Mouse (Mus musculus) hindbrain, embryonic 10.5 days (tissue): ENCODE data around the gene Ctsa. TPM values are rescaled to one million over a fixed set of nuclear protein-coding genes. Genes with fewer than 3 reads are reported as not detected.
"Not testable (repeated sequence)": the region's sequence is repeated elsewhere in the genome, so short reads cannot be mapped to it uniquely, and the experiment has no call there.

Source experiments
- DNase-seq: peaks from one replicate; pipeline ENCODE4 v3.0.0-alpha.2; 2017; ENCODE audit warnings: low spot score
- H3K27ac ChIP-seq: fragments of 300-500 bp; sonication (generic); 2 replicates; pipeline ENCODE4 v1.5.1; 2016; ENCODE audit warnings: mild to moderate bottlenecking, moderate library complexity
- H3K27me3 ChIP-seq: fragments of 300-500 bp; sonication (generic); 2 replicates; pipeline ENCODE4 v1.6.1; 2016; ENCODE audit warnings: mild to moderate bottlenecking; ENCODE audit not compliant: poor library complexity, insufficient read depth, severe bottlenecking
- H3K36me3 ChIP-seq: fragments of 300-500 bp; sonication (generic); 2 replicates; pipeline ENCODE4 v1.6.1; 2016; ENCODE audit warnings: mild to moderate bottlenecking, moderate library complexity
- H3K4me1 ChIP-seq: fragments of 300-500 bp; sonication (generic); replicated peaks from 2 replicates; pipeline ENCODE4 v1.6.1; 2016; ENCODE audit warnings: mild to moderate bottlenecking
- H3K4me3 ChIP-seq: fragments of 300-500 bp; sonication (generic); 2 replicates; pipeline ENCODE4 v1.5.1; 2016; ENCODE audit warnings: mild to moderate bottlenecking, moderate library complexity
- H3K9me3 ChIP-seq: fragments of 300-500 bp; sonication (generic); 2 replicates; pipeline ENCODE4 v1.6.1; 2016; ENCODE audit warnings: mild to moderate bottlenecking, moderate library complexity
- WGBS: fragments of 180-500 bp; shearing (Covaris S2); methylation state at CpG from one replicate; pipeline ENCODE4 v1.1.7; 2016; 5-methylcytosine and 5-hydroxymethylcytosine counted together
- polyA plus RNA-seq: library from polyadenylated mRNA; unstranded; fragments of >200 nt; fragmentation: Nextera tagmentation; extraction: Ambion mirVana; gene quantifications from 2 replicates; pipeline ENCODE4 v1.2.1, GENCODE M21; 2016

The Ctsa gene
- polyA plus RNA-seq, 1 experiment from 2014 or later, result 104 TPM

- 87% methylated on average over 3 of the region's 3 CpGs for WGBS
- H3K36me3 ChIP-seq, result peaks cover 91% of the 10 kb centered on the region
- no peak overlapping the region for H3K4me3 ChIP-seq
These were observed 39.4 kb upstream of the Ctsa start for GRCm38 (mm10) chr2:164793236-164793635.

GRCm38 (mm10) chr2:164793772-164794171 lies 38.9 kb upstream of the Ctsa start:
- no peak overlapping the region for H3K27ac ChIP-seq
- H3K9me3 ChIP-seq, result no peaks in the 10 kb centered on the region
- no peak overlapping the region; the same call in 1 of the 2 replicates for H3K4me3 ChIP-seq
- peaks cover 91% of the 10 kb centered on the region for H3K36me3 ChIP-seq
- no peaks in the 10 kb centered on the region for H3K27me3 ChIP-seq
- peaks cover 3% of the 10 kb centered on the region; the same call in 1 of the 2 replicates for H3K4me1 ChIP-seq
- 87% methylated on average over 2 of the region's 2 CpGs for WGBS
- no peak for DNase-seq

More at GRCm38 (mm10) chr2:164793236-164793635, 39.4 kb upstream of the Ctsa start:
- H3K9me3 ChIP-seq, result no peaks in the 10 kb centered on the region
- DNase-seq, result peak; percentile 63
- H3K27me3 ChIP-seq, result no peaks in the 10 kb centered on the region
- peaks cover 8% of the 10 kb centered on the region for H3K4me1 ChIP-seq
- no peak overlapping the region for H3K27ac ChIP-seq

- H3K4me3 ChIP-seq, result no peak overlapping the region
- H3K4me1 ChIP-seq, result no peaks in the 10 kb centered on the region
- peak; percentile 80 for DNase-seq
- no peaks in the 10 kb centered on the region for H3K27me3 ChIP-seq
- 43% methylated on average over 5 of the region's 5 CpGs for WGBS
- H3K36me3 ChIP-seq, result peaks cover 93% of the 10 kb centered on the region
- H3K27ac ChIP-seq, result no peak overlapping the region
- no peaks in the 10 kb centered on the region for H3K9me3 ChIP-seq
These were observed 38.4 kb upstream of the Ctsa start for GRCm38 (mm10) chr2:164794293-164794692.

- H3K36me3 ChIP-seq, result peaks cover 95% of the 10 kb centered on the region
- DNase-seq, result no peak
These were observed 36.8 kb upstream of the Ctsa start for GRCm38 (mm10) chr2:164795868-164796267.

GRCm38 (mm10) chr2:164798554-164798953 lies 34.1 kb upstream of the Ctsa start:
- H3K4me3 ChIP-seq, DNase-seq, H3K4me1 ChIP-seq, H3K9me3 ChIP-seq, H3K27me3 ChIP-seq, H3K27ac ChIP-seq: not testable (repeated sequence)
- H3K36me3 ChIP-seq, result peaks cover 89% of the 10 kb centered on the region
- WGBS, result 84% methylated on average over 6 of the region's 6 CpGs

More at GRCm38 (mm10) chr2:164795868-164796267, 36.8 kb upstream of the Ctsa start:
- Histone ChIP-seq H3K4me3 (no peak overlapping the region), H3K27ac (no peak overlapping the region), H3K4me1 (no peaks in the 10 kb centered on the region), H3K9me3 (no peaks in the 10 kb centered on the region), H3K27me3 (no peaks in the 10 kb centered on the region)
- WGBS, result 90% methylated on average over 4 of the region's 4 CpGs

- Histone ChIP-seq H3K4me1 (peaks cover 18% of the 10 kb centered on the region), H3K27me3 (no peaks in the 10 kb centered on the region), H3K36me3 (peaks cover 73% of the 10 kb centered on the region), H3K4me3 (no peak overlapping the region), H3K9me3 (no peaks in the 10 kb centered on the region), H3K27ac (no peak overlapping the region)
- no peak for DNase-seq
- WGBS, result 91% methylated on average over 13 of the region's 13 CpGs
These were observed 32.2 kb upstream of the Ctsa start for GRCm38 (mm10) chr2:164800252-164801004.

GRCm38 (mm10) chr2:164803201-164803920 lies 29.3 kb upstream of the Ctsa start:
- Histone ChIP-seq H3K36me3 (peaks cover 45% of the 10 kb centered on the region), H3K27me3 (no peaks in the 10 kb centered on the region), H3K27ac (no peak overlapping the region), H3K9me3 (no peaks in the 10 kb centered on the region), H3K4me1 (peaks cover 27% of the 10 kb centered on the region), H3K4me3 (peak overlapping the region; percentile 85)
- no peak for DNase-seq
- WGBS, result 95% methylated on average over 16 of the region's 16 CpGs

- no peaks in the 10 kb centered on the region for H3K9me3 ChIP-seq
- no peak for DNase-seq
- no peaks in the 10 kb centered on the region for H3K27me3 ChIP-seq
- H3K36me3 ChIP-seq, result peaks cover 45% of the 10 kb centered on the region
- peak overlapping the region; percentile 92 for H3K27ac ChIP-seq
- H3K4me1 ChIP-seq, result peaks cover 27% of the 10 kb centered on the region
- peak overlapping the region; percentile 85 for H3K4me3 ChIP-seq
- 72% methylated on average over 1 of the region's 1 CpGs for WGBS
These were observed 28.8 kb upstream of the Ctsa start for GRCm38 (mm10) chr2:164803921-164804313.

- no peaks in the 10 kb centered on the region for H3K9me3 ChIP-seq
- under 1% methylated on average over 47 of the region's 47 CpGs for WGBS
- H3K27me3 ChIP-seq, result no peaks in the 10 kb centered on the region
- peak within 1 kb of the TSS; percentile 92 for H3K27ac ChIP-seq
- H3K4me3 ChIP-seq, result peak within 1 kb of the TSS; percentile 85
- DNase-seq, result peak; percentile 97
- peaks cover 27% of the 10 kb centered on the region for H3K4me1 ChIP-seq
- peaks cover 45% of the 10 kb centered on the region for H3K36me3 ChIP-seq
These were observed 27.9 kb upstream of the Ctsa start, which contains the start of the genes Acot8 and Zswim3 for GRCm38 (mm10) chr2:164804533-164805331. Acot8 (minus strand) TSS chr2:164804882. Zswim3 (plus strand) TSS chr2:164805098.

- Histone ChIP-seq H3K36me3 (peaks cover 40% of the 10 kb centered on the region), H3K4me1 (peaks cover 27% of the 10 kb centered on the region), H3K4me3 (peak overlapping the region; percentile 85), H3K9me3 (no peaks in the 10 kb centered on the region), H3K27ac (peak overlapping the region; percentile 92), H3K27me3 (no peaks in the 10 kb centered on the region)
- 2% methylated on average over 21 of the region's 21 CpGs for WGBS
- no peak for DNase-seq
These were observed 27.3 kb upstream of the Ctsa start for GRCm38 (mm10) chr2:164805332-164805718.

- 84% methylated on average over 7 of the region's 7 CpGs for WGBS
- Histone ChIP-seq H3K27ac (no peak overlapping the region), H3K4me3 (peak overlapping the region; percentile 85; the same call in 1 of the 2 replicates), H3K4me1 (peaks cover 27% of the 10 kb centered on the region), H3K9me3 (no peaks in the 10 kb centered on the region), H3K36me3 (peaks cover 27% of the 10 kb centered on the region), H3K27me3 (no peaks in the 10 kb centered on the region)
- DNase-seq, result no peak
These were observed 26.1 kb upstream of the Ctsa start for GRCm38 (mm10) chr2:164806614-164807013.

GRCm38 (mm10) chr2:164813557-164813956 lies 19.1 kb upstream of the Ctsa start:
- H3K4me3 ChIP-seq, result no peak overlapping the region
- DNase-seq, result no peak
- no peak overlapping the region for H3K27ac ChIP-seq
- peaks cover 7% of the 10 kb centered on the region; the same call in 1 of the 2 replicates for H3K4me1 ChIP-seq
- no peaks in the 10 kb centered on the region for H3K27me3 ChIP-seq
- peaks cover 26% of the 10 kb centered on the region for H3K36me3 ChIP-seq
- 73% methylated on average over 2 of the region's 2 CpGs for WGBS
- no peaks in the 10 kb centered on the region for H3K9me3 ChIP-seq
